ENCODE assay signal across 21 mouse cellular contexts in the genomic region with DNA sequence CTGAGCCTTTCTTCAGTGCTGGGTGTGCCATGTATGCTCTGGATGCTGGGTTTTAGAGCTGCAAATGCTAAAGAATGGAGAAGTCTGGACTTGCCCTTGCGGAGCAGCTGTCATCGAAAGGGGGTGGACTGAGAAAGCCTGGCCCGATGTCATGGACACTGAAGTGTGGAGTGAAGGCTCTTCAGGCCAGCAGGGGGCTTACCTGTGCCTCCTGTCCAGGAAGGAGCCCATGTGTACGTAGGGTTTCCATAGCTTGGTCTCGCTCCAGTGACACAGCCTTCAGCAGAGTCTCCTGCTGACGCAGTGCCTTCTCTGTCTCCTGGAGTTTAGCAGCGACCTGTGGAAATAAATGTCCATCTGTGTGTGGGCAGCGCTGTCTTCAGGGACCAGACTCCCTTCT. TPM values are rescaled to one million over a fixed set of nuclear protein-coding genes. Genes with fewer than 3 reads are reported as not detected.
DNase-seq lines count a peak whose midpoint lies in the region; ATAC-seq and TF ChIP-seq lines count a peak whose summit lies in the region.
"Had no signal": no experiment of that assay in that cellular context is flagged by ENCODE, and none has a peak within 500 bp of the region (broad histone marks: within the 10 kb centered on the region; RNA-seq: fewer than 3 reads in every experiment).

No protein-coding gene starts in this region.

- H3K36me3 ChIP-seq in heart, embryonic 16.5 days (ENCODE audit: control insufficient read depth, insufficient read depth), result peaks cover 19% of the 10 kb centered on the region
- peaks cover 59% of the 10 kb centered on the region for H3K36me3 ChIP-seq in heart, embryonic 12.5 days
- H3K36me3 ChIP-seq in kidney, postnatal 0 days (ENCODE audit: insufficient read depth, low read length), result 0 out of 2 replicates have a peak, but pooled peaks cover 22% of the 10 kb centered on the region
- H3K36me3 ChIP-seq in lung, postnatal 0 days (ENCODE audit: insufficient read depth, low read length), result no peaks in the 10 kb centered on the region

- peak; percentile 56 for TF ChIP-seq CTCF in kidney, postnatal 0 days (IDR thresholded peaks at IDR 0.05; ENCODE audit: low read depth)
- TF ChIP-seq CTCF in lung, postnatal 0 days (IDR thresholded peaks at IDR 0.05), result peak; percentile 31

- TF ChIP-seq EP300 in lung, postnatal 0 days (IDR thresholded peaks at IDR 0.05), result no peak

- peak; percentile 10 for DNase-seq in kidney, postnatal 0 days (ENCODE audit: low spot score)
- no peak for DNase-seq in kidney, postnatal 25 days
- DNase-seq in lung, postnatal 0 days (ENCODE audit: low spot score), result no peak
- DNase-seq in lung, adult 18-20 months, result no peak
- no peak for DNase-seq in natural killer cell, adult 2 months (ENCODE audit: low spot score in 2 of 2)
- DNase-seq in adrenal gland, adult 2 months, result no peak
- DNase-seq: adrenal gland, postnatal 36 days; cerebellum, adult 11 months; cerebellum, postnatal 10 days; gastrocnemius, adult 2 months; heart, postnatal 10 days had no signal

- ATAC-seq in heart, embryonic 16.5 days (replicated peaks; ENCODE audit: extremely low read depth, insufficient read depth, low FRiP score), result no peak
- no peak for ATAC-seq in heart, embryonic 12.5 days (ENCODE audit: insufficient number of reproducible peaks, low FRiP score)
- ATAC-seq in kidney, postnatal 0 days (replicated peaks; ENCODE audit: low FRiP score, low read depth), result peak; percentile 60; the same call in 1 of the 2 replicates
- no peak for ATAC-seq in lung, postnatal 0 days
- ATAC-seq: hindbrain, embryonic 16.5 days; intestine, embryonic 15.5 days had no signal

- H3K9me3 ChIP-seq in heart, embryonic 16.5 days (replicated peaks; ENCODE audit: control insufficient read depth, low read length), result no peaks in the 10 kb centered on the region
- no peaks in the 10 kb centered on the region for H3K9me3 ChIP-seq in heart, embryonic 12.5 days (replicated peaks)
- H3K9me3 ChIP-seq in kidney, postnatal 0 days (replicated peaks; ENCODE audit: low read length), result no peaks in the 10 kb centered on the region
- no peaks in the 10 kb centered on the region for H3K9me3 ChIP-seq in lung, postnatal 0 days (ENCODE audit: low read length)
- H3K9me3 ChIP-seq: embryonic facial prominence, embryonic 13.5 days; forebrain, embryonic 12.5 days; hindbrain, embryonic 10.5 days; intestine, embryonic 15.5 days; lung, embryonic 15.5 days; midbrain, embryonic 10.5 days had no signal

- peak overlapping the region; percentile 9; the same call in 1 of the 2 replicates for H3K27ac ChIP-seq in heart, embryonic 16.5 days (ENCODE audit: low read length)
- no peak overlapping the region for H3K27ac ChIP-seq in heart, embryonic 12.5 days (ENCODE audit: poor library complexity, severe bottlenecking)
- no peak overlapping the region for H3K27ac ChIP-seq in kidney, postnatal 0 days
- H3K27ac ChIP-seq in lung, postnatal 0 days (ENCODE audit: low read length), result no peak overlapping the region
- H3K27ac ChIP-seq: embryonic facial prominence, embryonic 13.5 days; forebrain, embryonic 12.5 days; gastrocnemius, adult 2 months; hindbrain, embryonic 10.5 days; intestine, embryonic 15.5 days; lung, embryonic 15.5 days; midbrain, embryonic 10.5 days had no signal

- H3K9ac ChIP-seq in heart, embryonic 16.5 days (ENCODE audit: low read length), result no peak overlapping the region
- H3K9ac ChIP-seq in heart, embryonic 12.5 days, result no peak overlapping the region
- H3K9ac ChIP-seq in kidney, postnatal 0 days (ENCODE audit: low read depth, low read length), result no peak overlapping the region
- no peak overlapping the region for H3K9ac ChIP-seq in lung, postnatal 0 days (replicated peaks; ENCODE audit: low read depth)
- H3K9ac ChIP-seq: embryonic facial prominence, embryonic 13.5 days; forebrain, embryonic 12.5 days; intestine, embryonic 15.5 days; lung, embryonic 15.5 days had no signal

- H3K4me3 ChIP-seq in heart, embryonic 16.5 days (ENCODE audit: low read length), result no peak overlapping the region
- H3K4me3 ChIP-seq in heart, embryonic 12.5 days, result no peak overlapping the region
- no peak overlapping the region for H3K4me3 ChIP-seq in kidney, postnatal 0 days (replicated peaks; ENCODE audit: low read depth, low read length)
- no peak overlapping the region for H3K4me3 ChIP-seq in lung, postnatal 0 days (ENCODE audit: low read depth, low read length)
- H3K4me3 ChIP-seq: embryonic facial prominence, embryonic 13.5 days; erythroblast, embryonic 14.5 days; forebrain, embryonic 12.5 days; gastrocnemius, adult 2 months; hindbrain, embryonic 10.5 days; intestine, embryonic 15.5 days; lung, embryonic 15.5 days; midbrain, embryonic 10.5 days had no signal

- no peaks in the 10 kb centered on the region for H3K4me1 ChIP-seq in heart, embryonic 16.5 days (ENCODE audit: control insufficient read depth, insufficient read depth, low read length)
- no peaks in the 10 kb centered on the region for H3K4me1 ChIP-seq in heart, embryonic 12.5 days (replicated peaks)
- no peaks in the 10 kb centered on the region for H3K4me1 ChIP-seq in kidney, postnatal 0 days (replicated peaks; ENCODE audit: insufficient read depth, low read length)
- H3K4me1 ChIP-seq in lung, postnatal 0 days (ENCODE audit: insufficient read depth, low read depth, low read length), result peaks cover 3% of the 10 kb centered on the region; the same call in 1 of the 2 replicates
- H3K4me1 ChIP-seq: embryonic facial prominence, embryonic 13.5 days; forebrain, embryonic 12.5 days; hindbrain, embryonic 10.5 days; intestine, embryonic 15.5 days; midbrain, embryonic 10.5 days had no signal

- no peak overlapping the region for H3K4me2 ChIP-seq in heart, embryonic 16.5 days (ENCODE audit: low read depth, low read length)
- H3K4me2 ChIP-seq in heart, embryonic 12.5 days, result no peak overlapping the region
- H3K4me2 ChIP-seq in kidney, postnatal 0 days (ENCODE audit: low read length), result no peak overlapping the region
- no peak overlapping the region for H3K4me2 ChIP-seq in lung, postnatal 0 days (replicated peaks; ENCODE audit: low read depth, low read length)
- H3K4me2 ChIP-seq: embryonic facial prominence, embryonic 13.5 days; forebrain, embryonic 12.5 days; intestine, embryonic 15.5 days; lung, embryonic 15.5 days had no signal

- 85% methylated on average over 8 of the region's 8 CpGs for WGBS in heart, embryonic 16.5 days
- WGBS in heart, embryonic 12.5 days, result 81% methylated on average over 8 of the region's 8 CpGs
- WGBS in kidney, postnatal 0 days, result 66% methylated on average over 8 of the region's 8 CpGs
- WGBS in lung, postnatal 0 days, result 83% methylated on average over 8 of the region's 8 CpGs

- no peaks in the 10 kb centered on the region for H3K27me3 ChIP-seq in heart, embryonic 16.5 days (ENCODE audit: control insufficient read depth, insufficient read depth, low read length)
- H3K27me3 ChIP-seq in heart, embryonic 12.5 days (replicated peaks), result no peaks in the 10 kb centered on the region
- no peaks in the 10 kb centered on the region for H3K27me3 ChIP-seq in kidney, postnatal 0 days (ENCODE audit: insufficient read depth, low read length)
- no peaks in the 10 kb centered on the region for H3K27me3 ChIP-seq in lung, postnatal 0 days (replicated peaks; ENCODE audit: insufficient read depth, low read length)
- H3K27me3 ChIP-seq: embryonic facial prominence, embryonic 13.5 days; forebrain, embryonic 12.5 days; intestine, embryonic 15.5 days; lung, embryonic 15.5 days had no signal

RNA-seq across cellular contexts. Expression of a gene that starts 38.3 kb away (rescaled TPM):
- 4.0 and 4.5 TPM in 2 replicates for polyA plus RNA-seq in heart, embryonic 16.5 days (2015; fragmentation: Nextera tagmentation; extraction: Ambion mirVana)
- 4.7 and 4.9 TPM in 2 replicates for polyA plus RNA-seq in heart, embryonic 12.5 days (2016; fragmentation: Nextera tagmentation; extraction: Ambion mirVana)
- polyA plus RNA-seq in kidney, postnatal 0 days (2015; fragmentation: Nextera tagmentation; extraction: Ambion mirVana), result 5.5 and 5.7 TPM in 2 replicates
- polyA plus RNA-seq in lung, postnatal 0 days (2015; fragmentation: Nextera tagmentation; extraction: Ambion mirVana), result 3.4 and 3.7 TPM in 2 replicates
- 10 to 100 TPM in 1 of 2 experiments, 1 to 10 TPM in 1; 8.4 to 20.4 TPM for total RNA-seq in adrenal gland, adult 2 months (2021)
- 2.7 and 3.5 TPM in 2 replicates for polyA plus RNA-seq in adrenal gland, adult 2 months (2012; rRNA removed)

RNA-seq across cellular contexts. Expression of a gene that starts 53.9 kb away (rescaled TPM):
- 164 and 206 TPM in 2 replicates for polyA plus RNA-seq in heart, embryonic 16.5 days (2015; fragmentation: Nextera tagmentation; extraction: Ambion mirVana)
- polyA plus RNA-seq in heart, embryonic 12.5 days (2016; fragmentation: Nextera tagmentation; extraction: Ambion mirVana), result 289 and 290 TPM in 2 replicates
- polyA plus RNA-seq in kidney, postnatal 0 days (2015; fragmentation: Nextera tagmentation; extraction: Ambion mirVana), result 10.0 and 10.2 TPM in 2 replicates
- 10.0 and 10.4 TPM in 2 replicates for polyA plus RNA-seq in lung, postnatal 0 days (2015; fragmentation: Nextera tagmentation; extraction: Ambion mirVana)
- total RNA-seq in adrenal gland, adult 2 months (2021), result 1 to 10 TPM; 1.2 to 1.3 TPM
- 1.4 and 2.5 TPM in 2 replicates for polyA plus RNA-seq in adrenal gland, adult 2 months (2012; rRNA removed)

Comparison
In these comparisons a context has a peak if more than half of its experiments do, and no peak if none do; other contexts are left out.
1. RNA of a gene that starts 53.9 kb away (polyA plus RNA-seq): 289 to 290 TPM in heart, embryonic 12.5 days and 164 to 206 TPM in heart, embryonic 16.5 days; 10.0 to 10.4 TPM in lung, postnatal 0 days, 10.0 to 10.2 TPM in kidney, postnatal 0 days and 1.4 to 2.5 TPM in adrenal gland, adult 2 months; every median in the first group is over 10 times any median in the second.